Mouse (Mus musculus): ENCODE data around the gene Ppp4r2. TPM values are rescaled to one million over a fixed set of nuclear protein-coding genes. Genes with fewer than 3 reads are reported as not detected.
A peak's percentile ranks its signal among the peaks of the same experiment; 100 is the strongest.
"Not testable (repeated sequence)": the region's sequence is repeated elsewhere in the genome, so short reads cannot be mapped to it uniquely, and the experiment has no call there.

The Ppp4r2 gene
- polyA plus RNA-seq, 1 experiment from 2014 or later: 17.2 TPM

- H3K36me3 ChIP-seq: peaks cover 6% of the 10 kb centered on the region; the same call in 1 of the 2 replicates
- peak overlapping the region; percentile 76 for H3K9ac ChIP-seq
- no peaks in the 10 kb centered on the region for H3K27me3 ChIP-seq (replicated peaks)
- H3K4me1 ChIP-seq (replicated peaks): 0 out of 2 replicates have a peak, but pooled peaks cover 9% of the 10 kb centered on the region
- ATAC-seq: peak; percentile 91
- H3K4me3 ChIP-seq (replicated peaks): peak overlapping the region; percentile 77
- WGBS: under 1% methylated on average over 52 of the region's 72 CpGs
- no peaks in the 10 kb centered on the region for H3K9me3 ChIP-seq
- peak overlapping the region; percentile 86 for H3K27ac ChIP-seq
- peak overlapping the region; percentile 51 for H3K4me2 ChIP-seq (replicated peaks)
Measured at GRCm38 (mm10) chr6:100833811-100834481, 524 bp downstream of the Ppp4r2 start.

- peaks cover 9% of the 10 kb centered on the region; the same call in 1 of the 2 replicates for H3K36me3 ChIP-seq
- peak overlapping the region; percentile 76 for H3K9ac ChIP-seq
- peak overlapping the region; percentile 51 for H3K4me2 ChIP-seq (replicated peaks)
- no peaks in the 10 kb centered on the region for H3K27me3 ChIP-seq (replicated peaks)
- H3K27ac ChIP-seq: no peak overlapping the region
- WGBS: 25% methylated on average over 9 of the region's 9 CpGs
- no peaks in the 10 kb centered on the region for H3K9me3 ChIP-seq
- peak overlapping the region; percentile 77 for H3K4me3 ChIP-seq (replicated peaks)
- no peak for ATAC-seq
- 0 out of 2 replicates have a peak, but pooled peaks cover 9% of the 10 kb centered on the region for H3K4me1 ChIP-seq (replicated peaks)
Measured at GRCm38 (mm10) chr6:100834489-100835160, 1.2 kb downstream of the Ppp4r2 start.

GRCm38 (mm10) chr6:100845058-100845457 is 11.6 kb downstream of the Ppp4r2 start:
- no peak for ATAC-seq
- H3K9ac ChIP-seq: no peak overlapping the region

GRCm38 (mm10) chr6:100847264-100847663 is 13.8 kb downstream of the Ppp4r2 start:
- 83% methylated on average over 5 of the region's 5 CpGs for WGBS
- H3K36me3 ChIP-seq: peaks cover 7% of the 10 kb centered on the region; the same call in 1 of the 2 replicates
- ATAC-seq: no peak

More at GRCm38 (mm10) chr6:100845058-100845457, 11.6 kb downstream of the Ppp4r2 start:
- no peak overlapping the region for H3K4me2 ChIP-seq (replicated peaks)
- WGBS: 96% methylated on average over 4 of the region's 4 CpGs
- peaks cover 22% of the 10 kb centered on the region for H3K36me3 ChIP-seq
- H3K4me3 ChIP-seq (replicated peaks): no peak overlapping the region
- no peaks in the 10 kb centered on the region for H3K4me1 ChIP-seq (replicated peaks)
- H3K9me3 ChIP-seq: no peaks in the 10 kb centered on the region
- no peaks in the 10 kb centered on the region for H3K27me3 ChIP-seq (replicated peaks)
- no peak overlapping the region for H3K27ac ChIP-seq

GRCm38 (mm10) chr6:100848682-100849375 is 15.4 kb downstream of the Ppp4r2 start:
- no peak overlapping the region for H3K4me3 ChIP-seq (replicated peaks)
- no peaks in the 10 kb centered on the region for H3K27me3 ChIP-seq (replicated peaks)
- H3K27ac ChIP-seq: no peak overlapping the region
- H3K9ac ChIP-seq: no peak overlapping the region
- H3K4me1 ChIP-seq (replicated peaks): peaks cover 5% of the 10 kb centered on the region; the same call in 1 of the 2 replicates
- ATAC-seq: no peak
- H3K36me3 ChIP-seq: peaks cover 5% of the 10 kb centered on the region; the same call in 1 of the 2 replicates
- H3K9me3 ChIP-seq: no peaks in the 10 kb centered on the region
- H3K4me2 ChIP-seq (replicated peaks): no peak overlapping the region
- WGBS: 79% methylated on average over 9 of the region's 9 CpGs

More at GRCm38 (mm10) chr6:100847264-100847663, 13.8 kb downstream of the Ppp4r2 start:
- Histone ChIP-seq H3K4me1 (replicated peaks) (peaks cover 5% of the 10 kb centered on the region; the same call in 1 of the 2 replicates), H3K27me3 (replicated peaks) (no peaks in the 10 kb centered on the region), H3K9ac (no peak overlapping the region), H3K4me3 (replicated peaks) (no peak overlapping the region), H3K27ac (no peak overlapping the region), H3K4me2 (replicated peaks) (no peak overlapping the region), H3K9me3 (no peaks in the 10 kb centered on the region)

GRCm38 (mm10) chr6:100850671-100851081 is 17.3 kb downstream of the Ppp4r2 start:
- H3K27ac ChIP-seq: no peak overlapping the region
- no peak overlapping the region for H3K4me3 ChIP-seq (replicated peaks)
- WGBS: 71% methylated on average over 9 of the region's 9 CpGs
- H3K4me2 ChIP-seq (replicated peaks): no peak overlapping the region
- peak; percentile 92 for ATAC-seq
- peaks cover 5% of the 10 kb centered on the region; the same call in 1 of the 2 replicates for H3K4me1 ChIP-seq (replicated peaks)
- H3K9me3 ChIP-seq: no peaks in the 10 kb centered on the region
- no peak overlapping the region for H3K9ac ChIP-seq
- H3K36me3 ChIP-seq: 0 out of 2 replicates have a peak, but pooled peaks cover 4% of the 10 kb centered on the region
- no peaks in the 10 kb centered on the region for H3K27me3 ChIP-seq (replicated peaks)

GRCm38 (mm10) chr6:100851083-100851482 is 17.7 kb downstream of the Ppp4r2 start:
- Histone ChIP-seq H3K4me1 (replicated peaks) (peaks cover 5% of the 10 kb centered on the region; the same call in 1 of the 2 replicates), H3K9me3 (no peaks in the 10 kb centered on the region), H3K9ac (no peak overlapping the region), H3K27me3 (replicated peaks) (no peaks in the 10 kb centered on the region), H3K4me3 (replicated peaks) (no peak overlapping the region), H3K4me2 (replicated peaks) (no peak overlapping the region), H3K27ac (no peak overlapping the region), H3K36me3 (0 out of 2 replicates have a peak, but pooled peaks cover 4% of the 10 kb centered on the region)
- WGBS: 72% methylated on average over 5 of the region's 5 CpGs
- ATAC-seq: peak; percentile 48

GRCm38 (mm10) chr6:100865321-100865720 is 31.9 kb downstream of the Ppp4r2 start:
- Histone ChIP-seq H3K27ac (no peak overlapping the region), H3K9me3 (no peaks in the 10 kb centered on the region), H3K4me3 (replicated peaks) (no peak overlapping the region), H3K36me3 (0 out of 2 replicates have a peak, but pooled peaks cover 7% of the 10 kb centered on the region), H3K4me1 (replicated peaks) (no peaks in the 10 kb centered on the region), H3K4me2 (replicated peaks) (no peak overlapping the region), H3K27me3 (replicated peaks) (no peaks in the 10 kb centered on the region), H3K9ac (no peak overlapping the region)
- WGBS: 85% methylated on average over 6 of the region's 6 CpGs
- no peak for ATAC-seq

GRCm38 (mm10) chr6:100865788-100866187 is 32.4 kb downstream of the Ppp4r2 start:
- not testable (repeated sequence) for H3K4me2 ChIP-seq (replicated peaks); H3K4me3 ChIP-seq (replicated peaks); ATAC-seq; H3K27ac ChIP-seq; H3K27me3 ChIP-seq (replicated peaks); H3K4me1 ChIP-seq (replicated peaks); H3K9ac ChIP-seq; H3K36me3 ChIP-seq; H3K9me3 ChIP-seq
- 60% methylated on average over 5 of the region's 5 CpGs for whole genome bisulfite sequencing

- H3K4me3 ChIP-seq (replicated peaks); H3K27ac ChIP-seq; H3K9me3 ChIP-seq; H3K9ac ChIP-seq; ATAC-seq; H3K4me1 ChIP-seq (replicated peaks); H3K4me2 ChIP-seq (replicated peaks); H3K27me3 ChIP-seq (replicated peaks); H3K36me3 ChIP-seq: not testable (repeated sequence)
- WGBS: 81% methylated on average over 5 of the region's 5 CpGs
Measured at GRCm38 (mm10) chr6:100866246-100866645, 32.8 kb downstream of the Ppp4r2 start.

- WGBS: 45% methylated on average over 5 of the region's 5 CpGs
- Histone ChIP-seq H3K4me3 (replicated peaks) (no peak overlapping the region), H3K27me3 (replicated peaks) (no peaks in the 10 kb centered on the region), H3K27ac (no peak overlapping the region), H3K4me2 (replicated peaks) (no peak overlapping the region), H3K9ac (no peak overlapping the region), H3K36me3 (0 out of 2 replicates have a peak, but pooled peaks cover 3% of the 10 kb centered on the region), H3K4me1 (replicated peaks) (no peaks in the 10 kb centered on the region), H3K9me3 (no peaks in the 10 kb centered on the region)
- no peak for ATAC-seq
Measured at GRCm38 (mm10) chr6:100868863-100869262, 35.4 kb downstream of the Ppp4r2 start.

GRCm38 (mm10) chr6:100869909-100870308 is 36.5 kb downstream of the Ppp4r2 start:
- no peak for ATAC-seq
- Histone ChIP-seq H3K27ac (no peak overlapping the region), H3K4me2 (replicated peaks) (no peak overlapping the region), H3K9ac (no peak overlapping the region), H3K27me3 (replicated peaks) (no peaks in the 10 kb centered on the region), H3K9me3 (no peaks in the 10 kb centered on the region), H3K4me3 (replicated peaks) (no peak overlapping the region), H3K4me1 (replicated peaks) (no peaks in the 10 kb centered on the region), H3K36me3 (no peaks in the 10 kb centered on the region)
- 80% methylated on average over 9 of the region's 9 CpGs for WGBS

Data from intestine, embryonic 15.5 days (tissue).